Mouse (Mus musculus) hematopoietic stem cell, adult 5-6 weeks (primary cell): Measurements from ENCODE around the gene Fkbp4. TPM values are rescaled to one million over a fixed set of nuclear protein-coding genes. Genes with fewer than 3 reads are reported as not detected.
A peak's percentile ranks its signal among the peaks of the same experiment; 100 is the strongest.

Experiments
- ATAC-seq, 2 experiments: fragments of 125-278 bp in 1 of 2; replicated peaks in 1 of 2; 2 replicates each; pipeline ENCODE4 v1.8.0; 2016 to 2017; ENCODE audit warnings: inconsistent platforms in 2 of 2, mild to moderate bottlenecking in 2 of 2, moderate number of reproducible peaks in 2 of 2, low read depth in 1 of 2, moderate TSS enrichment in 1 of 2; ENCODE audit not compliant: low FRiP score in 2 of 2, poor library complexity in 2 of 2, severe bottlenecking in 2 of 2, insufficient read depth in 1 of 2, low TSS enrichment in 1 of 2
- total RNA-seq: library from RNA; stranded (forward); fragments of 172-1452, 232-1000 nt; gene quantifications from 2 replicates; pipeline ENCODE4 v1.2.3, GENCODE M21; 2017

The Fkbp4 gene
- total RNA-seq: 211 and 308 TPM in 2 replicates

DNA sequence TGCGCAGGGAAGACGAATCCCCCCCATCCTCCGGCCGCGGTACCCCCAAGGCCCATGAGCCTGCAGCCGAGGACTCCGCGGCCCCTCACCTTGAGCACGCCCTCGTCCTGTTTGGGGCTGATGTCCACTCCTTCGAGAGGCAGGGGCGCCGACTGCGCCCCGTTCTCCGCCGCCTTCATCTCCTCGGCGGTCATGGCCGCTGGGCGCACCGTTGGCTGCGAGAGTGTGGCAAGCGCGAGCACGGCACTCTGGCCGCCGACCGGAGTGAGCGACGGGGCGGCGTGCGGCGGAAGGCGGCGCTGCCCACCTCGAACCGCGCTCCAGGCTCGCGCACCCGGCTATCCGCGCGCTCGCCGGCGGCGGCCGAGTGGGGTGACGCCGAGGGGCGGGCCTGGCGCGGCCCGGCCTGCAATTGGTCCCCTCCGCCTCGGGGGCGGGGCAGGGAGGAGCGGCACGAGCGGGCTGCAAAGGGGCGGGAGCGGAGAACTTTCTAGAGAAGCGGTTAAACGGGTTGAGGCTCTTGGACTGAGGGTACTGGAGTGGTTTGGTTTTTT lies at the start of gene Fkbp4:
Fkbp4 (minus strand) TSS at position 361 of the 554 bp plus-strand sequence.
- peak; percentile 80 to 85 for ATAC-seq

DNA sequence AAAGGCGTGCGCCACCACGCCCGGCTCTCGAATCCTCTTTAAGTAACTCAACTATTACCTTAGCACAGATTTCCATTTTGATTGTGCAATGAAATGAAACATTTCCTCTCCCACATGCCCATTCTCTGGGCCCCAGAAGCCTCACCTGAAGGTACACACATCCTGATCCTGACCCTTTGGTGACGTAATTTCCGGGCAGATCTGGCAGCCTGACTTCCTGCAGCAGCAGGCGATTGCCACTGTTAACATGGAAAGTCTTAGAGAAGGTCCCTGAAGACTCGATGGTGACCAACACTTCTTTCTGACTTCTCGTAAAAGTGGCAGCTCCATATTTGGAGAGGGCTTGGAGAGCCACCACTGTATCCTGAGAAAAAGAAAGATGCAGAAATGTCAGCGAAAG lies 49.3 kb upstream of the Fkbp4 start:
- ATAC-seq: no peak

DNA sequence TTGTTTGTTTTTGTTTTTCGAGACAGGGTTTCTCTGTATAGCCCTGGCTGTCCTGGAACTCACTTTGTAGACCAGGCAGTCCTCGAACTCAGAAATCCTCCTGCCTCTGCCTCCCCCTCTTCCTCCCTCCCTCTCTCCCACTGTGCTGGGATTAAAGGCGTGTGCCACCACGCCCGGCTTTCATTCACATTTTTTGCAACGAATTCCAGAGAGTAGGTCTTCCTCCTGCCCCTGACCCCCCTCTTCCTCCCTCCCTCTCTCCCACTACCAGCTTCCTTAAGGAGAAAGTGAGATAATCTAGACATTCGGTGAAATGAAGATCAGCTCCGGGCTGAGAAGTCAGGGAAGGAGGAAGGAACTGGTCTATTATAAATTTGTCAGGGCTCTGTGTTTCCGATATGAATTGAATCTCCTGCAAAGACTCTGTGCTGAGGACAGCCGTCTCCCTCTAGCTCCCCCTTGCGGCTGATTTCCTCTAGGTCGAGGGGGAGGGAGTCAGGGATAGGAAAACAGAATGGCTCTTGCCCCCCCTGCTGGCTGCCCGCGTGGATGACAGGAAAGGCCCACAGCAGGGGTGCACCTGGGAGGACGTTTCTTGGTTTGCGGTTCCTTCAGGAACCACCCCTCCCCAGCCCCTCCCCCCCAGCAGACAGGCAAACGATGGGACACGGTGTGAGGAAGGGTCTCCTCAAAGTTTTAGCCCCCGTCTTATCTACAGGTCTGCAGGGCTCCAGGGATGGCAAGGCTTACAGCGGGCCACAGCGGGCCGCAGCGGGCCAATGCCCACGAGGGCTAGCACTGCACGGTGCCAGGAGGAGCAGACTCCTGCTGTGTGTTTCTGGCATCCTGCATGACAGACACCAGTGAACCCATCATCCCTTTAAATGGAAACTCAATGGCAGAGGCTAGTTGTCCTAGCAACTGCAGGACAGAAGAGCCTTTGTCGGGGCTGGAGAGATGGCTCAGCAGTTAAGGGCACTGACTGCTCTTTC lies 41.3 kb upstream of the Fkbp4 start:
- peak; percentile 99 to 100 for ATAC-seq

DNA sequence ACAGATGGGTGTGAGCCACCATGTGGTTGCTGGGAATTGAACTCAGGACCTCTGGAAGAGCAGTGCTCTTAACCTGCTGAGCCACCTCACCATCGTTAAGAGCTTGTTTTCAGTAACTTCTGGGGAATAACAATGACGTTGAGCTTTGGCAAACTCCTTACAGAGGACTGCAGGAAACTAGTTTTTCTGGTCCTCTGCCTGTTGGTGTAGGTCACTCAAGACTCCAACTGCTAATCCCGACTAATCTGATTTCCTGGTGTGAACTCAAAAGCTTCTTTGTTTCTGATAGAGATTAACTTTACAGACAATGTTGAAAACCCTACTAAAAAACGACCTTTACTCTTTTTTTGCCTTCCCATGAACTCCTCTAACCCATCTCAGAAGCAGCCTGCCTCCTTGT lies 39.0 kb upstream of the Fkbp4 start:
- no peak for ATAC-seq

DNA sequence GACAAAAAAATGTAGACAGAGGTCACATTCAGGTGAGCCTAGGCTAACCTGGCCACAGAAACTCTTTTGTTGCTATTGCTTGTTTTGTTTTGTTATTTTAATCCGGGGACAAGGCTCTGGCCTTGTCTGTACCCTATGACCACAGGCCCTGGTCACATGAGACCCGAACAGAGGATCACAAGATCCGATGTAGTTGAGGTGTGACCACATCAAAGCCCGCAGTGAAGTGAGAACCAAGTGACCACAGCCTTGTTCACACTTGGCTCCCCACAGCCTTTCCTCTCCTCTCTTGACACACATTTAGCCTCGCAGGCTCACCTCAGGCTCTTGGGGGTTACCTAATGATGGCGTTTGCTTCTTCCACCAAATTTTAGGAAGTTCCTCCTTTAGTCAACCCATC lies 35.6 kb upstream of the Fkbp4 start:
- no peak for ATAC-seq

DNA sequence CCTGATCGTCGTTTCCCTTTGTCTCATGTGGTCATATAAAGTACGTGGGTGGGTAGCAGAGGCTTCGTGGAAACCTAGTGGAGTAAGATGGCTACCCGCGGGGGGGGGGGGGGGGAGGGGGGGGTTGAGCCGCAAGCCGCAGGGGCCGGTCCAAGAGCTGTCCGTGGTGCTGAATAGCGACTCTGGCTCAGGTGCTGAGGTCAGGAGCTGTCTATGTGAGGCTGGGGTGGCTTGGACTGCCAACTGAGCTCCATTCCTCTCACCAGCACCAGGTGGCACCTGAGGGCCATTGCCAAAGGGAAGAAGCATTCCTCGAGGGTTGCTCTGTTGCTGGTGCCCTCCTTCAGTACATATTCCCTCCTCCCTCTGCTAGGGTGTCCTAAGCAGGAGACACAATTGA lies 31.0 kb upstream of the Fkbp4 start:
- ATAC-seq: peak; percentile 49 to 80; a peak in 3 of 4 replicates

DNA sequence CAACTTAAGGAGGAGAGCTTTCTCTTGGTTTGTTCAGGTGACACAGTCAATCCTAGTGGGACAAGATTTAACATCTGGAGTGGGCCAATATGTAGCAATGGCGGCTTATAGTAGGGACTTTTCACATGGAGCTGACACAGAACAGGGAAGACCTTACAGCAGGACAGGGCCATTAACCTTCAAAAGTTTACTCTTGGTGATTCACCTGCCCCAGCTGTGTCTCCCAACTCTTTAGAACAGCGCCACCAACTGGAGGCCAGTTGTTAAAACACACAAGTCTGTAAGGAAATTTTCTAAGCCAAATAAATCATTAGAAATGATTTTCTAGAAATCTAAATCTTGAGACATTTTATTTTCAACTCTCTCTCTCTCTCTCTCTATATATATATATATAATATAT lies 28.8 kb upstream of the Fkbp4 start:
- ATAC-seq: no peak

DNA sequence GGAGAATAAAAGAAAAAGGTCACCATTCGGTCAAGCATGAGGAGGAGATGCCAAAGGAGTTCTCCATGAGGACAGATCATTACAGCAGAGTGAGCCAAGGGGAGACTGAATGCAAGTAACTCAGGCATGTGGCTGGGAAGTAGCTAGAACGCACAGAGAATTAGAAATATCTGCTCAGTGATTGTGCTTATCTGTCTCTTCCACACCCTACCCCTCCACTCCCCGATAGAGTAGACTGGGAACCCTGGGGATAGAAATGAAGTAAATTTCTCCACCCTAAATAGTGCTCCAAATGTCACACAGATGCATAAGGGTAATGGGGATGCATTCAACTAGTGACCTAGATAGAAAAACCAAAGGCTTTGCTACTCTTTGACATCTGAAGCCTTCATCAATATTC lies 28.1 kb upstream of the Fkbp4 start:
- no peak for ATAC-seq

DNA sequence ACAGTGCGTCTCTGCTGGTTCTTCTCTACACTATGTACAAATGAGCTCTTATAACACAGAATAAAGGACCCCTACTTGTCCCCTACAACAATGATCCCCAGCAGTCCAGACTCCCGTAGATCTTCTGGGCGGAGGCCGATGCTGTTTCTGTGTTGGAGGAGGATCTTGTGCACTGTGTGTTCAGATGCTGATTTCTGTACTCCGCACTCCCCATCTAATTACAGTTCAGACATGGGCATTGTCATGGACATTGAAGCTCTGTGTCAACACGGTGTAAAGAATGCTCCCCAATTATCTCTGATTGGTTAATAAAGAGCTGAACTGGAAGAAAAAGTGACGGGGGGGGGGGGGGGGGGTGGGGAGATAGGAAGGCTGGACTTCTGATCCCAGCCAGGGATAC lies 27.6 kb upstream of the Fkbp4 start:
- ATAC-seq: no peak

DNA sequence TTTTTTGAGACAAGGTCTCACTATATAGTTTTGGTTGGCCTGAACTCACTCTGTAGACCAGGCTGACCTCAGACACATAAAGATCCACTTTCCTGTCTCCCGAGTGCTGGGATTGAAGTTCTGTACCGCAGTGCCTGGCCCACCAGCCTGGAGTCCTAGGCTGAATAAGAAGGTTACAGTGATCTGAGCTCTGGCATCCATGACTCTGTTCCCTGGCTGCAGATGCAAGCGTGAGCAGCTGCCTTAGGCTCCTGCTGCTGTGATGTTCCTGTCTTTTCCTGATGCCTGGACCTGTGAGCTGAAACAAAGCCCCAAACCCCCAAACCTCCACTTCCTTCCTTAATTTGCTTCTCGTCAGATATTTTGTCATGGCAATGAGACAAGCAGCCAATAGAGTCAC lies 26.5 kb upstream of the Fkbp4 start:
- no peak for ATAC-seq

DNA sequence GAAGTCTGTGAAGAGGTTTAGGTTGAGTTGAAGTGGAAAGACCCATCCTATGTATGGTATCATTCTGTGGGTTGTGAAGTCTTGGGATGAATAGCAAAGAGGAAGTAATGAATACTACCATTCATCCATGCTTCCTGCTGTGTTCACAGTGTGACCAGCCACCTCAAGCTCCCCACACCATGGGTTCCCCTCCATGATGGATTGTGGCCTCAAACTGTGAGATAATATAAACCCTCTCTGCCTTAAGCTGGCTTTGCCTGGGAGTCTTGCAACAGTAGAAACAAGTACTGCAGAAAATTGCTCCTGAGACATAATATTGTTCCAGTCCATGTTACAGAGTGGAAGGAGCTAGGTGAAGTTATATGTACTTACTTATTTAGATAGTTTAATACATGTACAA lies 23.1 kb upstream of the Fkbp4 start:
- ATAC-seq: no peak

DNA sequence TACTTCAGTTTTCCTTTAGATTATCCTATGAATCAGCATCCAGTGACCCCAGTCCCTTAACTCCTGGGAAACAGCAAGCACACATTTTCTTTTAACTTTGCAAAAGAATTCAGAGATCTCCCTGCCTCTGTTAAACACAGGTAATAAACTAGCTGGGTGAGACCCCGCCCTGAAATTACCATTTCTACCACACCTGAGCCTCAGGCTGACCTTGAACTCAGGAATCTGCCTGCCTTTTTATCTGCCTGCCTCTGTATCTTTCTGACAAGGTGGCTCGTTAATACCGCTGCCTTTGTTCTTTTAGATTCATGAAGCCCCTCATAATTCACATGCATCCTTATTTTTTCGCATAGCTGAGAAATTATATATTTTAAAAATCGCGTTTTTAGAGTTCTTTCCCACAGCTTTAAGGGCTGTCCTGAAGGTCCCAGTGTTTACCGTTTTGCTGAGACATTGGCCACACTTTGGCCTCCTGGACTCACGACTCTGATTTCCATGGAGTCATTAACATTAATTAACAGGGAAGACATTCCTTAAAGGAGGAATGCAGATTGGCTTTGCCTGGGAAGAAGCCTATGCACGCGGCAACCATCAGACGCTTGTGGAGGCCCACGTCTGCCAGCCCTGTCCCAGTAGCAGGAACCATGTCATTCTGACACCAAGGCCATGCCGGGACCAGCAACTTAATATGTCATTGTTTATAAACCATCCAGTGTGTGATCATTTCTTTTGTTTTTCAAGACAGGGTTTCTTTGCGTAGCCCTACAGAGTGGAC lies 22.4 kb upstream of the Fkbp4 start:
- no peak for ATAC-seq

DNA sequence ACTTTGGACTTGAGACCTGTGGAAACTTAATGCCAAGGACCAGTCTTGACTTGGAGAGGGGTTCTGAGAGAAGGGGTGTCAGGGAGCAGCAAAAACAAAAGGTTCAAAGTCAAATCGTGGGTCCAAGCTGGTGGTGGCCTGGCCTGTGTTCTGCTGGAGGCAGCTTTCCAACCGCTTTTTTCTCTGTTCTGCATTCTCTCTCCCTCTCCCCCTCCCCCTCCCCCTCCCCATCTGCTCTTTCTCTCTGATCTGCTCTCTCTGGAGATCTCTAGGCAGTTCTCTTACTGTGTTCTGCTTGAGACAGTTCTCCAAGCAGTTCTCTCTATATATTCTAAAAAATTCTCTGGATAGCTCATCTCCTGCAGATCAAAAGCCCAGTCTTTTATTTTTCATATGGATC lies 21.8 kb upstream of the Fkbp4 start:
- no peak for ATAC-seq

DNA sequence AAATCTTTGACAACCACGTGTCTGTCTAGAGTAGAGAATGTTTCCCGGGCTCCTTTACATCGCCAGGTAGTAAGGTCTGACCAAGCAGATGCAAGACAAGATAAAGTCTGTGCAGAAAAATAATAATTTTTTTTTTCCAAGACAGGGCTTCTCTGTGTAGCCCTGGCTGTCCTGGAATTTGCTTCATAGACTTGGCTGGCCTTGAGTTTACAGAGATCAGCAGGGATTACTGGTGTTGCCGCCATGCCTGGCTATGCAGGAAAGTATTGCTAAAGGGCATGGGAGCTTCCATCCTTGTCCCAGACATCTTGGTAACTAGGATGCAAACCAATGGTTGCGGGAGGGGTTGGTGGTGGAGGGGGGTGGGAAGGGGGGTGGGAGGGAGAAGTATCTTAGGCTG lies 18.7 kb upstream of the Fkbp4 start:
- no peak for ATAC-seq

DNA sequence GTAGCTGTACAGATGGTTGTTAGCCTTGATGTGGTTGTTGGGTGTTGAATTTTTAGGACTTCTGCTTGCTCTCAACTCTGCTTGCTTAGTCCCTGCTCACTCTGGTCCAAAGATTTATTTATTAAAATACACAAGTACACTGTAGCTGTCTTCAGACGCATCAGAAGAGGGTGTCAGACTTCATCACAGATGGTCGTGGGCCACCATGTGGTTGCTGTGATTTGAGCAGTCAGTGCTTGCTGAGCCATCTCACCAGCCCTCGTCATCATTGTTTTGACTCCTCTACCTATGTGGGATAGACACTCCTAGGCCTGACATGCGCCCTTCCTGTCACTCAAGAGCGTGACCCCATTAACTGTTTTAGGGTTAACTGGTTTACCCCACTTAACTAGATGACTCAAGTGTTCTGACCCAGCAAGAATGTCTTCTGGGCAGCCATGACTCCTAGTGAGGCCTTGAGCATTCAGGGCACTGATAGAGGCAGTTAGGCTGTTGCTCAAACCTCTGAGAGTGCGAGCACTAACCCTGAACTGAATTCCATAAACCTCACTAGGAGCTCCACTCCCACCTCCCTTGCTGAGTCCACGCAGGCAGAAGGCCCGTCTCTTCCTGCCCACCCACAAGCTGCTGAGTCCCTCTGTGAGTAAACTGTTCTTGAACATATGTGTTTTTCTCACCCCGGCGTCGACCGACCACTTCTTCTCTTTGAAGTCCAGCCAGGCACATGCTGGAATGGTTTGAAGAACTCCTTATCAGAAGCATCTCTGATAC lies 17.5 kb upstream of the Fkbp4 start:
- no peak for ATAC-seq

DNA sequence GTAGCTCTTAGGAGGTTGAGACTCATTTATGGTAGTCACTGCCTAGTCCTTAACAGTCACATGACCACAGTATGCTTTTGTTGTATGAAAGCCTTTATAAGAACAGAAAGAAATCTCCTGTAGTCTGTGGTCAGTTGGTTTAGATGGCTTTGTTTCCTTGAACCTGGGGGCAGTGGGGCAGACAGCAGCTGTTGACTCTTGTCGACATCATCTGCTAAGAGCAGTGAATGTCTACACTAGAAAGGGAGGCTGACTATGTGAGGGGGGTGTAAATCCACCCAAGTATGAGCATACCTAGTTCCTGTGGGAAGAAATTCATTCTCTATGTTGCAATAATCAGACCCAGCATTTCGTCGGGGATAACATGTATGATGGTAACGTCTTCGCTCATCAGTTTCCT lies 8.6 kb upstream of the Fkbp4 start:
- ATAC-seq: no peak

DNA sequence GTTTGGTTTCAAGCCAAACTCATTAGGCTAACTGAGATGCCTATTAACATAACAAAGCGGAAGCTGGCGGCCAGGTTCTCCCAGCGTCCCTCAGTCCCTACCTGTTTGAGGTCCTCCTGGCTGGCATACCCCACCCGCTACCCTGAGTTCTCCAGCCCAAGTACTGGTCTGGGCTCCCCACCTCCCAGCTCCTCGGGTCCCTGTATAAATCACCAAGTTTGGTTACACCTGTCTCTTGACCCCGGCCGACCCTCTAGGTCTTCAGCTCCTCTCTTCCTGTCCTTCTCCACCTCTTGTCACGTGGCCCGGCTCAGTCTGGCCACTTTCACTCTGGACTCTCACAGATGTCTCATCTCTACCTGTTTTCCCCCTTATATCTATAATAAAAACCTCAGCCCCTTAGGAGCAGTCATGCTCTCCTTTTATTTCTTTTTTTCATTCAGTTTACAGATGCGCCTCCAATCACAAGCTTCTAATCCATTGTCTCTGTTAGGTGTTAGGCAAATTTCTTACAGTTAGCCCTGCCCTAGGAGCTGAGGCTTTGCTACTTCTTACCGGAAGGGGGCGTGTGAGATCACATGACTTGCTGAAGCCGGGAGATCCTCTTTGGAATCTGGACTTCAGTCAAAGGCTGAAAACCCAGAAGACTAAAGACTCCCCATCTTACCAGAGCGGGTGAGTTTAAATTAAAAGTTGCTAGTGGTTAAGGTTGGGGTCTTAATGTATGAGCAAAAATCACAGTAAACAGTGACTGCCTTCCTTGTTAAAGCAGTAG lies 7.5 kb upstream of the Fkbp4 start:
- ATAC-seq: peak; percentile 72 to 74; a peak in 3 of 4 replicates
